Mouse (Mus musculus) forebrain, postnatal 0 days (tissue): ENCODE measurements around the gene Spink4. TPM values are rescaled to one million over a fixed set of nuclear protein-coding genes. Genes with fewer than 3 reads are reported as not detected.

Source experiments
- ATAC-seq: fragments of 200-750 bp; cut with Nextera tagmentation; 2 replicates; pipeline ENCODE4 v1.8.0; 2017; ENCODE audit warnings: mild to moderate bottlenecking, moderate library complexity
- DNase-seq: peaks from one replicate; pipeline ENCODE4 v3.0.0-alpha.2; 2015
- H3K27ac ChIP-seq: fragments of 300-500 bp; sonication (generic); 2 replicates; pipeline ENCODE4 v1.5.1; 2014; ENCODE audit warnings: low read depth, mild to moderate bottlenecking, antibody characterized with exemption, low read length, moderate library complexity, mixed read lengths
- H3K27me3 ChIP-seq: fragments of 300-500 bp; sonication (generic); 2 replicates; pipeline ENCODE4 v1.6.1; 2014; ENCODE audit warnings: mild to moderate bottlenecking, low read length, mixed read lengths; ENCODE audit not compliant: insufficient read depth
- H3K36me3 ChIP-seq: fragments of 300-500 bp; sonication (generic); 2 replicates; pipeline ENCODE4 v1.6.1; 2014; ENCODE audit warnings: mild to moderate bottlenecking, moderate library complexity; ENCODE audit not compliant: insufficient read depth
- H3K4me1 ChIP-seq: fragments of 300-500 bp; sonication (generic); 2 replicates; pipeline ENCODE4 v1.6.1; 2014; ENCODE audit warnings: antibody characterized with exemption; ENCODE audit not compliant: insufficient read depth
- H3K4me2 ChIP-seq: fragments of 300-500 bp; sonication (generic); 2 replicates; pipeline ENCODE4 v1.6.1; 2014; ENCODE audit warnings: low read depth, mild to moderate bottlenecking, moderate library complexity
- H3K4me3 ChIP-seq: fragments of 300-500 bp; sonication (generic); 2 replicates; pipeline ENCODE4 v1.5.1; 2014; ENCODE audit warnings: low read depth, low read length, mixed read lengths
- H3K9ac ChIP-seq: fragments of 300-500 bp; sonication (generic); 2 replicates; pipeline ENCODE4 v1.6.1; 2014; ENCODE audit warnings: mild to moderate bottlenecking
- H3K9me3 ChIP-seq: fragments of 300-500 bp; sonication (generic); 2 replicates; pipeline ENCODE4 v1.6.1; 2016; ENCODE audit warnings: low read length
- CTCF ChIP-seq: sonication (generic); IDR thresholded peaks from 2 replicates; pipeline ENCODE4 v1.5.1; 2016; ENCODE audit warnings: antibody characterized with exemption, control low read depth, low read depth
- WGBS: fragments of 180-500 bp; shearing (Covaris S2); extraction: QIAGEN DNeasy Blood & Tissue Kit; methylation state at CpG from one replicate; pipeline ENCODE4 v1.1.7; 2014; 5-methylcytosine and 5-hydroxymethylcytosine counted together
- polyA plus RNA-seq: library from polyadenylated mRNA; unstranded; fragments of >200 nt; fragmentation: Nextera tagmentation; extraction: Ambion mirVana; gene quantifications from 2 replicates; pipeline ENCODE4 v1.2.1, GENCODE M21; 2015
- total RNA-seq: library from RNA; depleted of rRNA; stranded (reverse); fragments of >200 nt; gene quantifications from 2 replicates; pipeline ENCODE4 v1.2.3, GENCODE M21; 2014; rRNA removed

Gene Spink4
- total and polyA plus RNA-seq, 2 experiments from 2014 or later: not detected

- H3K4me3 ChIP-seq: peak overlapping the region; percentile 95
- peak overlapping the region; percentile 95; the same call in 1 of the 2 replicates for H3K27ac ChIP-seq
- peaks cover 10% of the 10 kb centered on the region; the same call in 1 of the 2 replicates for H3K4me1 ChIP-seq
- H3K27me3 ChIP-seq: no peaks in the 10 kb centered on the region
- peak overlapping the region; percentile 66 for H3K4me2 ChIP-seq
- no peak for ATAC-seq
- no peaks in the 10 kb centered on the region for H3K9me3 ChIP-seq
- H3K9ac ChIP-seq: peak overlapping the region; percentile 89
- H3K36me3 ChIP-seq: peaks cover 17% of the 10 kb centered on the region
- 27% methylated on average over 13 of the region's 13 CpGs for WGBS
- DNase-seq: peak; percentile 58
- peak; percentile 76 for TF ChIP-seq CTCF
Observed at GRCm38 (mm10) chr4:40971744-40972143, 51.9 kb downstream of the Spink4 start.

GRCm38 (mm10) chr4:40974011-40974410 is 54.2 kb downstream of the Spink4 start:
- WGBS: 94% methylated on average over 1 of the region's 1 CpGs

DNA sequence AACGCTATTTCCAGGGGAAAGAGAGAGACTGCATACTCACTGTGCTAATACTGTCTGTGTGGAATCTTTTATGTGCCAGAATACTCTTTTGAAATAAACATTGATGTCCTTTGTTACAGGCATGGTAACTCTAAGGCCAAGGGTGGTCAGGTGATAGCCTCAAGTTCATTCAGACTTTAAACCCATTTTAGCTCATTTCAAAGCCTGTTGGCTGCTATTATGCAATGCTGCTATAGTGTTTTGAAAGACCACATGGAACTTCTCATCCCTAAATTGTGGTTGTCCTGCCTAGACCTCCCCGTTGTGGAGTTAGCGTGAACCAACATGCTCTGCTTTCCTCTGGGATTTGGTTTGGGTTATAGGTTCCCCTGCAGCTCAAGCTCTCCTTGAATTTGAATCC is 55.8 kb downstream of the Spink4 start:
- H3K4me3 ChIP-seq: no peak overlapping the region
- H3K4me1 ChIP-seq: peaks cover 4% of the 10 kb centered on the region; the same call in 1 of the 2 replicates
- DNase-seq (no peak), ATAC-seq (no peak)
- no peak overlapping the region for H3K9ac ChIP-seq
- TF ChIP-seq CTCF: no peak
- H3K9me3 ChIP-seq: no peaks in the 10 kb centered on the region
- 92% methylated on average over 3 of the region's 3 CpGs for WGBS
- H3K27me3 ChIP-seq: no peaks in the 10 kb centered on the region
- H3K27ac ChIP-seq: no peak overlapping the region
- H3K4me2 ChIP-seq: no peak overlapping the region
- peaks cover 35% of the 10 kb centered on the region for H3K36me3 ChIP-seq

More at GRCm38 (mm10) chr4:40974011-40974410, 54.2 kb downstream of the Spink4 start:
- H3K9me3 ChIP-seq: no peaks in the 10 kb centered on the region
- peaks cover 21% of the 10 kb centered on the region for H3K36me3 ChIP-seq
- ATAC-seq (no peak), DNase-seq (no peak)
- no peak overlapping the region for H3K27ac ChIP-seq
- no peaks in the 10 kb centered on the region for H3K27me3 ChIP-seq
- TF ChIP-seq CTCF: no peak
- no peak overlapping the region for H3K4me2 ChIP-seq
- peaks cover 10% of the 10 kb centered on the region; the same call in 1 of the 2 replicates for H3K4me1 ChIP-seq
- no peak overlapping the region for H3K9ac ChIP-seq
- no peak overlapping the region for H3K4me3 ChIP-seq

DNA sequence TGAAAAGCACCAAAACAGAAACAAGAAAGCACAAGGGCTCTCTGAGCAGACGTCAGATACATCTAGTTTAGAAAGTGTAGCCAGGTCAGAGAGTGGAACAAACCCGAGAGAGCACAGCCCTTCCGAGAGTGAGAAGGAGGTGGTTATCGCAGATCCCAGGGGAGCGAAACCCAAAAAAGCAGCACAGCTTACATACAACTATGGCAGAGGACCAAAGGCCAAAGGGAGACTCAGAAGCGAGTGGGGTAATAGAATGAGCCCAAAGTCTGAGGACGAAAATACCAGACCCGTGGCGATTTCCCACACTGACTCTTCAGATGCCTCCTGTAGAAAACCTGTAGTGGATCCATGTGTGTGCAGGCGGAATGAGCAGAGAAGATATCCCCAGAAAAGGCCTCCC is 56.8 kb downstream of the Spink4 start:
- Histone ChIP-seq H3K27me3 (no peaks in the 10 kb centered on the region), H3K36me3 (peaks cover 39% of the 10 kb centered on the region), H3K4me2 (no peak overlapping the region), H3K9me3 (no peaks in the 10 kb centered on the region), H3K9ac (no peak overlapping the region), H3K4me3 (no peak overlapping the region), H3K27ac (no peak overlapping the region), H3K4me1 (peaks cover 4% of the 10 kb centered on the region; the same call in 1 of the 2 replicates)
- no peak for TF ChIP-seq CTCF
- ATAC-seq (no peak), DNase-seq (no peak)
- WGBS: 92% methylated on average over 10 of the region's 10 CpGs

DNA sequence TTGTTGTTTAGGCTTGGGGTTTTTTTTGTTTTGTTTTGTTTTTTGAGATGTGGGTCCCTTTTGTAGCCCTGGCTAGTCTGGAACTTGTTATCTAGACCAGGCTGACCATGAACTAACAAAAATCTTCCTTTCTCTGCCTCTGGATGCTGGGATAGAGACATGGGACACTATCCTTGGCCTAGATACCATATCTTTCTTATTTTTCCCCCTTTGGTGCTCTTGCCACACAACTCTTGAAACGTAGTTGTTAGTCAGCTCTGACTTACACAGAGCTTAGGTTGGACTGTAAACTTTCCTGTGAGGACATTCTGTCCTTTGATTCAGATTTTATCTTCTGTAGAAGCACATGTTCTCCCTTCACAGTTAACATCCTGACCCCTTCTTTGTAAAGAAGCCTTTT is 59.6 kb downstream of the Spink4 start:
- no peaks in the 10 kb centered on the region for H3K27me3 ChIP-seq
- H3K36me3 ChIP-seq: peaks cover 49% of the 10 kb centered on the region
- H3K9me3 ChIP-seq: no peaks in the 10 kb centered on the region
- ATAC-seq (no peak), DNase-seq (no peak)
- H3K9ac ChIP-seq: no peak overlapping the region
- 97% methylated on average over 1 of the region's 1 CpGs for WGBS
- H3K4me2 ChIP-seq: no peak overlapping the region
- H3K27ac ChIP-seq: no peak overlapping the region
- TF ChIP-seq CTCF: no peak
- no peak overlapping the region for H3K4me3 ChIP-seq
- no peaks in the 10 kb centered on the region for H3K4me1 ChIP-seq

Other genes with a start within 250 kb of the Spink4 start
- gene Aptx, start 216.9 kb upstream of the Spink4 start, total RNA-seq: 22.5 and 26.7 TPM in 2 replicates
- 35.8 and 37.9 TPM in 2 replicates for gene Aptx, start 216.9 kb upstream of the Spink4 start, polyA plus RNA-seq
- 185 and 197 TPM in 2 replicates for gene Dnaja1, start 197.9 kb upstream of the Spink4 start, total RNA-seq
- gene Dnaja1, start 197.9 kb upstream of the Spink4 start, polyA plus RNA-seq: 622 and 667 TPM in 2 replicates
- 92.8 and 97.8 TPM in 2 replicates for gene Smu1, start 162.1 kb upstream of the Spink4 start, total RNA-seq
- 118 and 119 TPM in 2 replicates for gene Smu1, start 162.1 kb upstream of the Spink4 start, polyA plus RNA-seq
- gene B4galt1, start 66.0 kb upstream of the Spink4 start, total RNA-seq: 6.8 and 10.0 TPM in 2 replicates
- gene B4galt1, start 66.0 kb upstream of the Spink4 start, polyA plus RNA-seq: 4.6 and 4.9 TPM in 2 replicates
- gene Bag1, start 28.2 kb downstream of the Spink4 start, total RNA-seq: 116 and 174 TPM in 2 replicates
- gene Bag1, start 28.2 kb downstream of the Spink4 start, polyA plus RNA-seq: 201 and 203 TPM in 2 replicates
- 94.8 and 101 TPM in 2 replicates for gene Chmp5, start 28.4 kb downstream of the Spink4 start, total RNA-seq
- gene Chmp5, start 28.4 kb downstream of the Spink4 start, polyA plus RNA-seq: 146 and 149 TPM in 2 replicates
- 80.3 and 92.1 TPM in 2 replicates for gene Nfx1, start 50.9 kb downstream of the Spink4 start, total RNA-seq
- gene Nfx1, start 50.9 kb downstream of the Spink4 start, polyA plus RNA-seq: 55.2 and 68.4 TPM in 2 replicates
- not detected in 2 replicates for gene Aqp7, start 128.1 kb downstream of the Spink4 start, total RNA-seq
- not detected in 2 replicates for gene Aqp7, start 128.1 kb downstream of the Spink4 start, polyA plus RNA-seq
- gene Aqp3, start 178.1 kb downstream of the Spink4 start, total RNA-seq: 0.23 TPM in 1 of 2 replicates, not detected in the other
- 0.13 and 0.36 TPM in 2 replicates for gene Aqp3, start 178.1 kb downstream of the Spink4 start, polyA plus RNA-seq
- 54.3 and 81.8 TPM in 2 replicates for gene Nol6, start 204.4 kb downstream of the Spink4 start, total RNA-seq
- gene Nol6, start 204.4 kb downstream of the Spink4 start, polyA plus RNA-seq: 39.1 and 46.0 TPM in 2 replicates
- 55.8 and 67.6 TPM in 2 replicates for gene Ube2r2, start 215.7 kb downstream of the Spink4 start, total RNA-seq
- 39.1 and 46.7 TPM in 2 replicates for gene Ube2r2, start 215.7 kb downstream of the Spink4 start, polyA plus RNA-seq